Mouse (Mus musculus) ovary, adult 2 months (tissue): Measurements from ENCODE around the gene 4921504E06Rik. TPM values are rescaled to one million over a fixed set of nuclear protein-coding genes. Genes with fewer than 3 reads are reported as not detected.

Source experiments
- polyA plus RNA-seq: library from polyadenylated mRNA; depleted of rRNA; stranded (reverse); fragments of >200 nt; gene quantifications from 2 replicates; pipeline ENCODE4 v1.2.3, GENCODE M21; 2012; rRNA removed

Gene 4921504E06Rik
- not detected in 2 replicates for polyA plus RNA-seq

GRCm38 (mm10) chr2:19553821-19554592 lies at the start of gene 4921504E06Rik:
TSS of gene 4921504E06Rik (minus strand) at chr2:19553914.

GRCm38 (mm10) chr2:19444931-19445831 lies 108.5 kb downstream of the 4921504E06Rik start, which contains the start of gene Ptf1a:
TSS of gene Ptf1a (plus strand) at chr2:19445663.

Other genes starting within 250 kb of the 4921504E06Rik start
- gene Msrb2, start 182.5 kb downstream of the 4921504E06Rik start, polyA plus RNA-seq: 27.4 and 28.6 TPM in 2 replicates
- not detected in 2 replicates for gene Ptf1a, start 108.3 kb downstream of the 4921504E06Rik start, polyA plus RNA-seq
- 14.6 and 26.7 TPM in 2 replicates for gene Otud1, start 103.8 kb upstream of the 4921504E06Rik start, polyA plus RNA-seq